Mouse (Mus musculus): Measurements from ENCODE around the gene Kat6b. TPM values are rescaled to one million over a fixed set of nuclear protein-coding genes. Genes with fewer than 3 reads are reported as not detected.

The Kat6b gene
- total and polyA plus RNA-seq, 2 experiments from 2014 or later = 15.2 to 23.1 TPM

DNA sequence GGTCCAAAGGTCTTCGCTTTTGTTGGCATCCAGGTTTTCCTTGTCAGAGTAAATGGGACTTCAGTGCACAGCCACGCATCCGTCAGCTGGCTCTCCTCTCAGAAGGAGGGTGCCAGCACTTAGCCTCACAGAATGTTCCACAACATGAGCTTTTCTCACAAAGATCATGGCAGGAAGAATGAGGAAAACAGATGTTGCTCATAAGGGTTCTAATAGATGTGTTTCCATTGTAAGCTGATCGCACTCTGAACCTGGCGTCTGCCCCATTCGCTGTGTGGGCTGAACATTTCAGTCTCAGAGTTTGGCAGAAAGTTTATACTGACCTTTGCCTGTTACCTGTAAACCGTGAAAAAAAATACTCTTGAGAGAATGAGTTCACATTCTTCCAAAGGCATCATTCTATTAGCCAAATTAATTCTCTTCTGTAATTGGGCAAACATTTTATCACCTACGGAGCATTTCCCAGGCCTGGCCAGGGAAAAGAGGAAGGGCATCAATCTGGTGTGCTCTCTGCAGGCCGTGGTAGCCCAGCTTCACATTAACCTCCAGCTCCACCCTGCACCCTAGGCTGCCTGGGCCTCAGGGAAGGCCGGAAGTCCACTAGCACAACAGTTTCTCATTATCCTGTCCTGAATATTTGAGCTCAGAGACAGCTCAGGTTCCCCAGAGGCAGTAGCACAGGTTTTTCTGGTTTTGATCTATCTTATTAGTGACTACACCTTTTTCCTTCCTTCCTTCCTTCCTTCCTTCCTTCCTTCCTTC is 39.3 kb upstream of the Kat6b start:
- no peak overlapping the region for H3K4me2 ChIP-seq (ENCODE audit: low read depth, low read length, poor library complexity, severe bottlenecking)
- H3K4me3 ChIP-seq (ENCODE audit: low read depth, low read length) = no peak overlapping the region
- DNase-seq (ENCODE audit: low spot score) = no peak
- no peaks in the 10 kb centered on the region for H3K36me3 ChIP-seq (ENCODE audit: insufficient read depth, low read length)
- H3K9ac ChIP-seq (replicated peaks; ENCODE audit: low read length, poor library complexity, severe bottlenecking) = no peak overlapping the region
- H3K4me1 ChIP-seq (ENCODE audit: insufficient read depth, low read length) = no peaks in the 10 kb centered on the region
- H3K27ac ChIP-seq (ENCODE audit: low read depth, low read length) = no peak overlapping the region
- H3K27me3 ChIP-seq (ENCODE audit: insufficient read depth, low read length) = no peaks in the 10 kb centered on the region
- no peak for TF ChIP-seq CTCF (IDR thresholded peaks at IDR 0.05)
- 83% methylated on average over 10 of the region's 10 CpGs for WGBS
- H3K9me3 ChIP-seq (ENCODE audit: low read length) = no peaks in the 10 kb centered on the region
- no peak for ATAC-seq (ENCODE audit: low FRiP score)

- no peak for TF ChIP-seq CTCF (IDR thresholded peaks at IDR 0.05)
- DNase-seq (ENCODE audit: low spot score) (no peak), ATAC-seq (ENCODE audit: low FRiP score) (no peak)
- WGBS = 58% methylated on average over 4 of the region's 4 CpGs
- Histone ChIP-seq H3K9ac (replicated peaks; ENCODE audit: low read length, poor library complexity, severe bottlenecking) (no peak overlapping the region), H3K36me3 (ENCODE audit: insufficient read depth, low read length) (no peaks in the 10 kb centered on the region), H3K4me3 (ENCODE audit: low read depth, low read length) (no peak overlapping the region), H3K9me3 (ENCODE audit: low read length) (no peaks in the 10 kb centered on the region), H3K27ac (ENCODE audit: low read depth, low read length) (no peak overlapping the region), H3K27me3 (ENCODE audit: insufficient read depth, low read length) (no peaks in the 10 kb centered on the region), H3K4me1 (ENCODE audit: insufficient read depth, low read length) (no peaks in the 10 kb centered on the region), H3K4me2 (ENCODE audit: low read depth, low read length, poor library complexity, severe bottlenecking) (no peak overlapping the region)
Measured at GRCm38 (mm10) chr14:21452581-21452980, 28.7 kb upstream of the Kat6b start.

GRCm38 (mm10) chr14:21453896-21454295 is 27.3 kb upstream of the Kat6b start:
- WGBS = 88% methylated on average over 2 of the region's 2 CpGs
- no peak for ATAC-seq (ENCODE audit: low FRiP score)

GRCm38 (mm10) chr14:21455654-21456350 is 25.4 kb upstream of the Kat6b start:
- no peak for ATAC-seq (ENCODE audit: low FRiP score)
- no peak for DNase-seq (ENCODE audit: low spot score)
- no peak overlapping the region for H3K9ac ChIP-seq (replicated peaks; ENCODE audit: low read length, poor library complexity, severe bottlenecking)
- no peak overlapping the region for H3K4me2 ChIP-seq (ENCODE audit: low read depth, low read length, poor library complexity, severe bottlenecking)
- WGBS = 92% methylated on average over 7 of the region's 7 CpGs
- no peaks in the 10 kb centered on the region for H3K36me3 ChIP-seq (ENCODE audit: insufficient read depth, low read length)
- no peak for TF ChIP-seq CTCF (IDR thresholded peaks at IDR 0.05)
- no peaks in the 10 kb centered on the region for H3K27me3 ChIP-seq (ENCODE audit: insufficient read depth, low read length)
- no peak overlapping the region for H3K27ac ChIP-seq (ENCODE audit: low read depth, low read length)
- no peak overlapping the region for H3K4me3 ChIP-seq (ENCODE audit: low read depth, low read length)
- no peaks in the 10 kb centered on the region for H3K4me1 ChIP-seq (ENCODE audit: insufficient read depth, low read length)
- no peaks in the 10 kb centered on the region for H3K9me3 ChIP-seq (ENCODE audit: low read length)

More at GRCm38 (mm10) chr14:21453896-21454295, 27.3 kb upstream of the Kat6b start:
- DNase-seq (ENCODE audit: low spot score) = no peak
- H3K27ac ChIP-seq (ENCODE audit: low read depth, low read length) = no peak overlapping the region
- no peak for TF ChIP-seq CTCF (IDR thresholded peaks at IDR 0.05)
- no peak overlapping the region for H3K9ac ChIP-seq (replicated peaks; ENCODE audit: low read length, poor library complexity, severe bottlenecking)
- H3K36me3 ChIP-seq (ENCODE audit: insufficient read depth, low read length) = no peaks in the 10 kb centered on the region
- H3K9me3 ChIP-seq (ENCODE audit: low read length) = no peaks in the 10 kb centered on the region
- H3K4me1 ChIP-seq (ENCODE audit: insufficient read depth, low read length) = no peaks in the 10 kb centered on the region
- no peak overlapping the region for H3K4me2 ChIP-seq (ENCODE audit: low read depth, low read length, poor library complexity, severe bottlenecking)
- H3K4me3 ChIP-seq (ENCODE audit: low read depth, low read length) = no peak overlapping the region
- H3K27me3 ChIP-seq (ENCODE audit: insufficient read depth, low read length) = no peaks in the 10 kb centered on the region

GRCm38 (mm10) chr14:21456526-21456925 is 24.7 kb upstream of the Kat6b start:
- no peak for DNase-seq (ENCODE audit: low spot score)
- H3K36me3 ChIP-seq (ENCODE audit: insufficient read depth, low read length) = no peaks in the 10 kb centered on the region
- H3K9me3 ChIP-seq (ENCODE audit: low read length) = no peaks in the 10 kb centered on the region
- no peak overlapping the region for H3K4me2 ChIP-seq (ENCODE audit: low read depth, low read length, poor library complexity, severe bottlenecking)
- TF ChIP-seq CTCF (IDR thresholded peaks at IDR 0.05) = no peak
- no peak overlapping the region for H3K27ac ChIP-seq (ENCODE audit: low read depth, low read length)
- no peaks in the 10 kb centered on the region for H3K27me3 ChIP-seq (ENCODE audit: insufficient read depth, low read length)
- H3K4me1 ChIP-seq (ENCODE audit: insufficient read depth, low read length) = no peaks in the 10 kb centered on the region
- no peak overlapping the region for H3K9ac ChIP-seq (replicated peaks; ENCODE audit: low read length, poor library complexity, severe bottlenecking)
- H3K4me3 ChIP-seq (ENCODE audit: low read depth, low read length) = no peak overlapping the region
- ATAC-seq (ENCODE audit: low FRiP score) = no peak

- H3K36me3 ChIP-seq (ENCODE audit: insufficient read depth, low read length) = no peaks in the 10 kb centered on the region
- no peak overlapping the region for H3K4me3 ChIP-seq (ENCODE audit: low read depth, low read length)
- H3K4me1 ChIP-seq (ENCODE audit: insufficient read depth, low read length) = no peaks in the 10 kb centered on the region
- WGBS = 67% methylated on average over 5 of the region's 5 CpGs
- ATAC-seq (ENCODE audit: low FRiP score) (no peak), DNase-seq (ENCODE audit: low spot score) (no peak)
- no peak overlapping the region for H3K27ac ChIP-seq (ENCODE audit: low read depth, low read length)
- no peak overlapping the region for H3K4me2 ChIP-seq (ENCODE audit: low read depth, low read length, poor library complexity, severe bottlenecking)
- H3K9me3 ChIP-seq (ENCODE audit: low read length) = no peaks in the 10 kb centered on the region
- no peak overlapping the region for H3K9ac ChIP-seq (replicated peaks; ENCODE audit: low read length, poor library complexity, severe bottlenecking)
- TF ChIP-seq CTCF (IDR thresholded peaks at IDR 0.05) = no peak
- no peaks in the 10 kb centered on the region for H3K27me3 ChIP-seq (ENCODE audit: insufficient read depth, low read length)
Measured at GRCm38 (mm10) chr14:21457876-21458275, 23.4 kb upstream of the Kat6b start.
